Mouse (Mus musculus): ENCODE measurements at regions not wholly inside any gene's neighbourhood (a gene's known extent, or its start where the extent isn't known, plus 50 kb on each side); places are given as distances from the start of the nearest gene placed in this dataset.

DNA sequence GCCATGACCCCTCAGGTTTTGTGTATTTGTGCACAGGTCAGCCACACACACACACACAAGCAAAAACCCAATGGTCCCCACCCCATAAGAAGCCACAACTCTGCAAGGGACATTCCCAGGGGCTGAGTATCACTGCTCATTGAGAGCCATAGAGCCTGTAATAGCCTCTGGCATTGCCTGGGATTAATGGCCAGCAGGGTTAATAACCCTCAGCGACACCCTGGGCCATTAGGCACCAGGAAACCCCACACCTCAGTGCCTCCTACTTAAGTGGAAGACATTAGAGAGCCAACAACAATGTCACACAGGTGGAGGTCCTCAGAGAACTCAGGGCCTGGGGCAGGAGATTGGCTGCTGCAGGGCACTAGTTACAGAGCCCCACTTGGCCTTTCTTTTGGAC lies 93.0 kb upstream of the Zfp536 start:
- H3K4me1 ChIP-seq (ENCODE audit: control insufficient read depth in 1 of 2, insufficient read depth in 2 of 2, low read length in 2 of 2), result no peaks in the 10 kb centered on the region
- no peak overlapping the region for H3K27ac ChIP-seq (ENCODE audit: control insufficient read depth, low read depth, low read length)
- H3K36me3 ChIP-seq (ENCODE audit: control insufficient read depth in 1 of 2, insufficient read depth in 2 of 2, low read length in 2 of 2), result no peaks in the 10 kb centered on the region
- H3K9ac ChIP-seq (ENCODE audit: control insufficient read depth, low read depth, low read length, poor library complexity, severe bottlenecking), result no peak overlapping the region
- H3K79me2 ChIP-seq (ENCODE audit: control insufficient read depth, insufficient read depth, low read length, poor library complexity), result no peaks in the 10 kb centered on the region
- H3K9me3 ChIP-seq (replicated peaks; ENCODE audit: insufficient read depth, low read length), result no peaks in the 10 kb centered on the region
- TF ChIP-seq MAZ (IDR thresholded peaks at IDR 0.05; ENCODE audit: low read depth, low read length), result no peak
- no peak for TF ChIP-seq KAT2A (conservative IDR thresholded peaks at IDR 0.05; ENCODE audit: low read depth, low read length)
- TF ChIP-seq TAL1 (IDR thresholded peaks at IDR 0.05; ENCODE audit: low read length), result no peak
- no peak for TF ChIP-seq ETS1 (IDR thresholded peaks at IDR 0.05; ENCODE audit: low read depth, low read length)
- no peak for TF ChIP-seq CHD1 (IDR thresholded peaks at IDR 0.05; ENCODE audit: low read depth, low read length)
- TF ChIP-seq ZNF384 (IDR thresholded peaks at IDR 0.05; ENCODE audit: low read depth, low read length), result no peak
- TF ChIP-seq TBP (IDR thresholded peaks at IDR 0.05; ENCODE audit: low read depth, low read length), result no peak
- no peak for TF ChIP-seq POLR2A (IDR thresholded peaks at IDR 0.05; ENCODE audit: control insufficient read depth in 1 of 2, insufficient read depth in 1 of 2, low read depth in 1 of 2, low read length in 2 of 2, poor library complexity in 1 of 2)
- TF ChIP-seq MXI1 (IDR thresholded peaks at IDR 0.05; ENCODE audit: low read depth, low read length), result no peak
- TF ChIP-seq POLR2AphosphoS2 (IDR thresholded peaks at IDR 0.05; ENCODE audit: low read length), result no peak
- no peak for TF ChIP-seq RAD21 (IDR thresholded peaks at IDR 0.05; ENCODE audit: low read depth, low read length)
- TF ChIP-seq ZMIZ1 (IDR thresholded peaks at IDR 0.05; ENCODE audit: low read depth, low read length), result no peak
- H3K27me3 ChIP-seq (ENCODE audit: control insufficient read depth in 1 of 2, insufficient read depth in 2 of 2, low read length in 2 of 2), result no peaks in the 10 kb centered on the region; a peak in 1 of 4 replicates
- no peak overlapping the region for H3K4me3 ChIP-seq (ENCODE audit: control insufficient read depth in 1 of 2, insufficient read depth in 1 of 2, low read depth in 2 of 2, low read length in 2 of 2)
- no peak for DNase-seq (ENCODE audit: low read depth, low spot score)

DNA sequence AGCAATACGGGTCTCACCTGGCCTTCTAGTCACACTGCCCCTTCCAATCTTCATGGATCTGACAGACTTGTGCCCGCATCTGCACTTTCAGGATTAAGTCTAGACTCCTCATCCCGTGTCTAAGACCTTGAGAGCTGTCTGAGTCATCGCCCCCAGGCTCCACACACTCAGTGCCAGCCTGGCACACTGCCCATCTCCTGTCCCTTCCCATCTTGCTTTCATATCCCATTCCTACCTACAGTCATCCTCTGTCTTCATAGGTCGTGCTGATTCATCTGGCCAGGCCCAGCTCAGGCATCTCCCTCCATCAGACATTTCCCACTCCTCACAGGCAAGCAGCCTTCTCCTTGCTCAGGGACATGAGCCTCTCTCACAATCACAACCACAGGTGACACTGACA lies 78.0 kb upstream of the Zfp536 start:
- no peak overlapping the region for H3K27ac ChIP-seq (ENCODE audit: control insufficient read depth, low read depth, low read length)

DNA sequence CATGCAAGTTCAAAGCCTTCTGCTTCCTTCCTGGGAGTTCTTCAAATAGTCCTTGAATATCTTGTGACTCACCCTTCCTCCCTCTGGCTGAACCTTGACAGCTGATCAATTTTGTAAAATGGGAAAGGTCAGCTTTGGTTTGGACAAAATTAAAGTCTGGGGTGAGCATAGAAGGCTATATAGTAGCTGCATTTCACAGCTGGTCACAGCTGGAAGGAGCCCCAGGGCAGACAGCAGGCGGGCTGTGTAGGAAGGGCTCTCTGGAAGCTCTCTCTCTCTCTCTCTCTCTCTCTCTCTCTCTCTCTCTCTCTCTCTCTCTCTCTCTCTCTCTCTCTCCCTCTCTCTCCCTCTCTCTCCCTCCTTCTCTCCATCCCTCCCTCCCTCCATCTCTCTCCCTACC lies 71.8 kb upstream of the Zfp536 start:
- no peak for DNase-seq (ENCODE audit: low read depth, low spot score)
- H3K79me2 ChIP-seq (ENCODE audit: control insufficient read depth, insufficient read depth, low read length, poor library complexity), result no peaks in the 10 kb centered on the region
- no peak overlapping the region for H3K9ac ChIP-seq (ENCODE audit: control insufficient read depth, low read depth, low read length, poor library complexity, severe bottlenecking)
- no peaks in the 10 kb centered on the region for H3K27me3 ChIP-seq (ENCODE audit: control insufficient read depth in 1 of 2, insufficient read depth in 2 of 2, low read length in 2 of 2)
- H3K27ac ChIP-seq (ENCODE audit: control insufficient read depth, low read depth, low read length), result no peak overlapping the region
- no peaks in the 10 kb centered on the region for H3K4me1 ChIP-seq (ENCODE audit: control insufficient read depth in 1 of 2, insufficient read depth in 2 of 2, low read length in 2 of 2)
- H3K9me3 ChIP-seq (replicated peaks; ENCODE audit: insufficient read depth, low read length), result no peaks in the 10 kb centered on the region
- TF ChIP-seq RAD21 (IDR thresholded peaks at IDR 0.05; ENCODE audit: low read depth, low read length), result no peak
- no peak for TF ChIP-seq MEF2A (IDR thresholded peaks at IDR 0.05; ENCODE audit: extremely low read depth, insufficient replicate concordance, low read depth, low read length, poor library complexity, severe bottlenecking)
- TF ChIP-seq ETS1 (IDR thresholded peaks at IDR 0.05; ENCODE audit: low read depth, low read length), result no peak
- no peak for TF ChIP-seq TBP (IDR thresholded peaks at IDR 0.05; ENCODE audit: low read depth, low read length)
- H3K4me3 ChIP-seq (ENCODE audit: control insufficient read depth in 1 of 2, insufficient read depth in 1 of 2, low read depth in 2 of 2, low read length in 2 of 2), result no peak overlapping the region
- no peaks in the 10 kb centered on the region for H3K36me3 ChIP-seq (ENCODE audit: control insufficient read depth in 1 of 2, insufficient read depth in 2 of 2, low read length in 2 of 2)

More for the DNA sequence above, 78.0 kb upstream of the Zfp536 start:
- Histone ChIP-seq H3K9ac (ENCODE audit: control insufficient read depth, low read depth, low read length, poor library complexity, severe bottlenecking) (no peak overlapping the region), H3K36me3 (ENCODE audit: control insufficient read depth in 1 of 2, insufficient read depth in 2 of 2, low read length in 2 of 2) (no peaks in the 10 kb centered on the region), H3K4me3 (ENCODE audit: control insufficient read depth in 1 of 2, insufficient read depth in 1 of 2, low read depth in 2 of 2, low read length in 2 of 2) (no peak overlapping the region), H3K4me1 (ENCODE audit: control insufficient read depth in 1 of 2, insufficient read depth in 2 of 2, low read length in 2 of 2) (no peaks in the 10 kb centered on the region), H3K9me3 (replicated peaks; ENCODE audit: insufficient read depth, low read length) (no peaks in the 10 kb centered on the region), H3K27me3 (ENCODE audit: control insufficient read depth in 1 of 2, insufficient read depth in 2 of 2, low read length in 2 of 2) (no peaks in the 10 kb centered on the region), H3K79me2 (ENCODE audit: control insufficient read depth, insufficient read depth, low read length, poor library complexity) (no peaks in the 10 kb centered on the region)
- TF ChIP-seq MAFK (IDR thresholded peaks at IDR 0.05; ENCODE audit: borderline replicate concordance, low read depth, low read length) (no peak), MXI1 (IDR thresholded peaks at IDR 0.05; ENCODE audit: low read depth, low read length) (no peak), KAT2A (conservative IDR thresholded peaks at IDR 0.05; ENCODE audit: low read depth, low read length) (no peak), ELF1 (IDR thresholded peaks at IDR 0.05; ENCODE audit: low read depth, low read length) (no peak), ZNF384 (IDR thresholded peaks at IDR 0.05; ENCODE audit: low read depth, low read length) (no peak), CHD2 (IDR thresholded peaks at IDR 0.05; ENCODE audit: low read length) (no peak), RAD21 (IDR thresholded peaks at IDR 0.05; ENCODE audit: low read depth, low read length) (no peak), CHD1 (IDR thresholded peaks at IDR 0.05; ENCODE audit: low read depth, low read length) (no peak), TCF12 (IDR thresholded peaks at IDR 0.05; ENCODE audit: low read depth, low read length) (no peak), E2F4 (IDR thresholded peaks at IDR 0.05; ENCODE audit: borderline replicate concordance, low read depth, low read length) (no peak), RCOR1 (IDR thresholded peaks at IDR 0.05; ENCODE audit: low read depth, low read length) (no peak), UBTF (IDR thresholded peaks at IDR 0.05; ENCODE audit: borderline replicate concordance, insufficient read depth, low read depth, low read length) (no peak), GATA1 (IDR thresholded peaks at IDR 0.05; ENCODE audit: low read depth, low read length) (no peak), MYB (IDR thresholded peaks at IDR 0.05; ENCODE audit: low read depth, low read length) (no peak)
- no peak for DNase-seq (ENCODE audit: low read depth, low spot score)

Measured in MEL (cell line).